Mouse (Mus musculus) embryo, embryonic 10 days (tissue): Measurements from ENCODE around the gene Sars.

Experiments
- DNase-seq: peaks from one replicate; pipeline ENCODE4 v3.0.0-alpha.2; 2015; ENCODE audit warnings: low spot score

The Sars gene

GRCm38 (mm10) chr3:108444698-108445365 lies at the start of gene Sars:
Gene Sars (minus strand): TSS chr3:108445209.
- DNase-seq: peak; percentile 97

- DNase-seq: peak; percentile 32
Observed at GRCm38 (mm10) chr3:108489968-108490367, 45.0 kb upstream of the Sars start.

- DNase-seq: no peak
Observed at GRCm38 (mm10) chr3:108484749-108485148, 39.7 kb upstream of the Sars start.

- no peak for DNase-seq
Observed at GRCm38 (mm10) chr3:108478800-108479199, 33.8 kb upstream of the Sars start.

- DNase-seq: no peak
Observed at GRCm38 (mm10) chr3:108476761-108477619, 32.0 kb upstream of the Sars start.

- no peak for DNase-seq
Observed at GRCm38 (mm10) chr3:108475496-108475895, 30.5 kb upstream of the Sars start.

GRCm38 (mm10) chr3:108474969-108475368 lies 30.0 kb upstream of the Sars start:
- no peak for DNase-seq

- peak; percentile 68 for DNase-seq
Observed at GRCm38 (mm10) chr3:108467760-108468159, 22.8 kb upstream of the Sars start.

GRCm38 (mm10) chr3:108466425-108466824 lies 21.4 kb upstream of the Sars start:
- DNase-seq: no peak

- DNase-seq: peak; percentile 25
Observed at GRCm38 (mm10) chr3:108458866-108459265, 13.9 kb upstream of the Sars start.

GRCm38 (mm10) chr3:108458380-108458779 lies 13.4 kb upstream of the Sars start:
- no peak for DNase-seq

GRCm38 (mm10) chr3:108454172-108454571 lies 9.2 kb upstream of the Sars start:
- DNase-seq: no peak

- no peak for DNase-seq
Observed at GRCm38 (mm10) chr3:108451969-108452368, 7.0 kb upstream of the Sars start.

GRCm38 (mm10) chr3:108445366-108445705 lies 327 bp upstream of the Sars start:
- DNase-seq: no peak

GRCm38 (mm10) chr3:108444029-108444428 lies 980 bp downstream of the Sars start:
- peak; percentile 37 for DNase-seq

GRCm38 (mm10) chr3:108436380-108436714 lies 8.7 kb downstream of the Sars start:
- no peak for DNase-seq

- DNase-seq: peak; percentile 33
Observed at GRCm38 (mm10) chr3:108435701-108436379, 9.2 kb downstream of the Sars start.

GRCm38 (mm10) chr3:108433881-108434495 lies 11.0 kb downstream of the Sars start:
- no peak for DNase-seq

- peak; percentile 89 for DNase-seq
Observed at GRCm38 (mm10) chr3:108433188-108433880, 11.7 kb downstream of the Sars start.

GRCm38 (mm10) chr3:108432542-108433187 lies 12.3 kb downstream of the Sars start:
- DNase-seq: peak; percentile 43

- no peak for DNase-seq
Observed at GRCm38 (mm10) chr3:108425624-108426018, 19.4 kb downstream of the Sars start.
